Mouse (Mus musculus) left cerebral cortex, postnatal 14 days (tissue): ENCODE measurements around the gene Sbk3. TPM values are rescaled to one million over a fixed set of nuclear protein-coding genes. Genes with fewer than 3 reads are reported as not detected.
A peak's percentile ranks its signal among the peaks of the same experiment; 100 is the strongest.

Source experiments
- DNase-seq, 2 experiments: peaks; one replicate each; pipeline ENCODE4 v3.0.0; 2021 to 2022; ENCODE audit warnings: low spot score in 2 of 2, mixed read lengths in 1 of 2
- intact Hi-C: fragments of 180-260 bp; cut with DNase I; formaldehyde crosslinking; loops from one replicate; pipeline ENCODE4 v1.15.1; 2025
- total RNA-seq, 2 experiments: library from RNA; stranded (reverse); gene quantifications; 2 replicates each; pipeline ENCODE4 v1.2.3; 2021

Gene Sbk3
- total RNA-seq, 2 experiments from 2014 or later = 0.42 to 0.55 TPM

DNA sequence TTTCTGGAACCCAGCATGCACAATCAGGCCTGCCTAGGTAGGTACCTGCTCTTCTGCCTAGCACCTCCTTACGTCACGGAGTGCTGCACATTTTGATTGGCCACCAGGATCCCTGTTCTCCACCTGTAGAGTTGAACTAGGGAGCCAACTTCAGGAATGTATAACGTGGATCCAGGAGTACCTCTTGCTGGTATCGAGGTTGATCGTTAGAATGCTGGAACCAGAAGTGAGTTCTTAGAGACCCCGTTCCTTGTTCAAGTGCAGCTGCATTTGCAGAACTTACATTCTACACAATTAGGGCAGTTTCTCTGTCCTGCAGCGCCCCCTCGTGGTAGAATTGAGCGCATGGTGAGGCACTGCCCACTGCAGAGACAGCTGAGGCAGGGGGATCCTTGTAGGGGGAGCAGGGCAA is 30.9 kb downstream of the Sbk3 start:
- intact Hi-C loops = loop anchor here (5.0 kb wide), 1 partner anchor 107 kb away; no protein-coding TSS in a partner anchor
- peak; percentile 82 to 85 for DNase-seq

DNA sequence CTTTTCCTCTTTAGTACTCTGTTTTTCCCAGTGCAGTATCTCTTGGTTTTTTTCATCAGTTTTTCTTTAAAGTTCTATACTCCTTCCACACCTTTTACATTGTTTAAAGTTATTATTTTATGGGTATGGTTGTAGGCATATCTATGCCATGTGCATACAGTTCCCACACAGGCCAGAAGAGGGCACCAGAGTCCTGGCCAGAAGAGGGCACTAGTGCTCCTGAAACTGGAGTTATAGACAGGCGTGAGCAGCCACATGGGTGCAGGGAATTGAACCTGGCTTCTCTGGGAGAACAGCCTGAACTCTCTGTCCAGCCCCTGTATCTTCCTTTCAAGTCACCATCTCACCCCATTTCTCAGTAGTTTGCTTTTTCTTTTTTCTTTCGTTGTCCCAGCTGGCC is 32.5 kb downstream of the Sbk3 start:
- intact Hi-C loops = no loop called here
- peak in 1 of 2 experiments; percentile 70 for DNase-seq

DNA sequence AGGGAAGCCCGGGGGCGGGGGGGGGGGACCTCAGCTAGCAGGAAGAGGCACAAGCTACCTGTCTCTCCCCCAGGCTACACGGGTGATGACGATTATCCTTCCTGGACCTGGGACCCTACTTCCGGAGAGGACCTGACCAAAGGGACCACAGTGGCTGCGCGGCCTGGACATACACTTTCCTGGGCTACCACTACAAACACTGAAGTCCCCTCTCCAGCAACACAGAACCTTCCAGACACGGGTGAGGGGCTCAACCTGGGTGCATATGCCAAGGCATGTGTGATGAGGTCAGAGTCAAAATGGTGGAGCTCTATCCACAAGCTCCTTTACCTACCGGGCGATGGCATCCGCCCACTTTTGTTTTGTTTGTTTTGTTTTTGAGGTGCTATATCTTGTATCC is 33.6 kb downstream of the Sbk3 start:
- DNase-seq = no peak
- intact Hi-C loops = no loop called here

DNA sequence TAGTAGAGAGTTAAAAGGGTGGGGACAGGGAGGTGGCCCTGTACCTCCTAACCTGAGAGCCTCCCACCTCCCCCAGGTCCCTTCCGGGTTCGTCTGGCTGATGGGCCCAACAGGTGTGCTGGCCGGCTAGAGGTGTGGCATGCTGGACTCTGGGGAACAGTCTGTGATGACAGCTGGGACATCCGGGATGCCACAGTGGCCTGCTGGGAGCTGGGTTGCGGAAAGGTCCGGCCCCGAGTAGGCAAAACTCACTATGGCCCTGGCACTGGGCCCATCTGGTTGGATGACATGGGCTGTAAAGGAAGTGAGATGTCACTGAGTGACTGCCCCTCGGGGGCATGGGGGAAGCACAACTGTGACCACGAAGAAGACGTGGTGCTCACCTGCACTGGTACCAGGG is 34.1 kb downstream of the Sbk3 start:
- DNase-seq = no peak
- intact Hi-C loops = no loop called here

DNA sequence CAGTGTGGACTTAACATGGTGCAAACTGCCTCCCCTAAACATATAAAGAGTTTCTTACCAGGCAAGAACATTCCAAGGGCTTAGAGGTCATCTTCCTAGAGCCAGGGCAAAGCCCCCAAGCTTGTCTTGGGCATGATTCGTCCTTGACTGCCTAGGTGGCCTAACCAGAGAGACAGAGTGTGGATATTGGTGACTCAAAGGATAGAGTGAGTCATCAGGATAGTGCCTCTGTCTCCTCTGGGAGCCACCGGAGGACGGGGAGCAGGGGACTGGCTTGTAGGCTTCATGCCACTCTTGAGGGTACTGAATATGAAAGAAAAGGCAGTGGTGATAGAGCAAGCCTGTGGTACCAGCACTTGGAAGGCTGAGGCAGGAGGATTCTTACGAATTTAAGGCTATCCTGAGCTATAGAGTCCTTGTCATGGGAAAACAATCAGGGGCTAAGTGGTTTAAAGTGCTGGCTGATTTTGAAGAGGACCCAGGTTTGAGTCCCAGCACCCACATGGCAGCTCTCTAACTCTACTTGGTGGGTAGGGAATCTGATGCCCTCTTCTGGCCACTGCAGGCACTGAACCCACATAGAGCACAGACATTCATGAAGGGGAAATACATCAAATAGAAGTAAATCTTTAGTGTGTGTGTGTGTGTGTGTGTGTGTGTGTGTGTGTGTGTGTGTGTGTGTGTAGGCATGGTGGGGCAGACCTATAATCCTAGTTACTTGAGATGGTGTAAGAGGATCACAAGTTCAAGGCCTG is 36.6 kb downstream of the Sbk3 start:
- intact Hi-C loops = no loop called here

DNA sequence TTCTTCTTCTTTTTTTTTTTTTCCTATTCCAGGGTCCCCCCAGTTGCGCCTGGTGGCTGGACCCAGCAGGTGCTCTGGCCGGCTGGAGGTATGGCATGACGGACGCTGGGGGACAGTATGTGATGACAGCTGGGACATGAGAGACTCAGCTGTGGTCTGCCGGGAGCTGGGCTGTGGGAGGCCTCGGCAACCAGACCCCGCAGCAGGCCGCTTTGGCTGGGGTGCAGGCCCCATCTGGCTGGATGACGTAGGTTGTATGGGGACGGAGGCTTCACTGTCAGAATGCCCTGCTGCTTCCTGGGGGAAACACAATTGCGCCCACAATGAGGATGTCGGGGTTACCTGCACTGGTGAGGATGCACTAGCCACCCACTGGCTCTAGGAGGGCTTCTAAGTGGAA is 37.9 kb downstream of the Sbk3 start:
- intact Hi-C loops = no loop called here
- no peak for DNase-seq

More for the DNA sequence above, 36.6 kb downstream of the Sbk3 start:
- DNase-seq = no peak

DNA sequence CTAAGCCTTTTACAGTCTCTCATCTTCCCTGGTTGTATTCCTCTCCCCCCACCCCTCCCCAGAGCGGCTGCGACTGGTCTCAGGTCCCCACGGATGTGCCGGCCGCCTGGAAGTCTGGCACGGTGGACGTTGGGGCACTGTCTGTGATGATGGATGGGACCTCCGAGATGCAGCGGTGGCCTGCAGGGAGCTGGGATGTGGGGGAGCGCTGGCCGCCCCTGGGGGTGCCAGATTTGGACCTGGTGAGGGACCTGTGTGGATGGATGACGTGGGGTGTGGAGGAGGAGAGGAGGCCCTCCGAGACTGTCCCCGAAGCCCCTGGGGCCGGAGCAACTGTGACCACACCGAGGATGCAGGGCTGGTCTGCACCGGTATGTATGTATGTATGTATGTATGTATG is 42.6 kb downstream of the Sbk3 start:
- DNase-seq = no peak
- intact Hi-C loops = no loop called here

- intact Hi-C loops = no loop called here
Measured at GRCm38 (mm10) chr7:4927711-4928110, 43.3 kb downstream of the Sbk3 start.

DNA sequence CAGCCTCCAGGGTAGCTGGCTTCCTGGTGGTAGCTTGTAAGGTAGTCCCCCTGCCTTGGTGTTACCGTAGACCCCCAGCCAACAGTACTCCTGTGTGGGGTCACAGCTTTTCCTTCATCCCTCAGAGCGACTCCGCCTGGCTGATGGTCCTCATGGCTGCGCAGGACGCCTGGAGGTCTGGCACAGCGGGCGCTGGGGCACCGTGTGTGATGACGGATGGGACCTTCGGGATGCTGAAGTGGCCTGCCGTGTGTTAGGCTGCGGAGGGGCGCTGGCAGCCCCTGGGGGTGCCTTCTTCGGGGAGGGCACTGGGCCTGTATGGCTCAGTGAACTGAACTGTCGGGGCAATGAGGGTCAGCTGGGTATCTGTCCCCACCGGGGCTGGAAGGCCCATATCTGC is 44.1 kb downstream of the Sbk3 start:
- intact Hi-C loops = no loop called here
- DNase-seq = no peak

More at GRCm38 (mm10) chr7:4927711-4928110, 43.3 kb downstream of the Sbk3 start:
- DNase-seq = no peak

GRCm38 (mm10) chr7:4925441-4926381 is 45.3 kb downstream of the Sbk3 start, which contains the start of gene Ssc5d:
Ssc5d (plus strand) TSS chr7:4925785.
- peak in 1 of 2 experiments; percentile 45 for DNase-seq
- intact Hi-C loops = no loop called here

GRCm38 (mm10) chr7:4924891-4925301 is 46.1 kb downstream of the Sbk3 start:
- intact Hi-C loops = loop anchor here (5.0 kb wide), 1 partner anchor 83 kb away; the partner anchor contains the start of gene Shisa7
- DNase-seq = peak; percentile 34 to 71

- intact Hi-C loops = loop anchor here (5.0 kb wide), 1 partner anchor 82 kb away; the partner anchor contains the start of gene Shisa7
- DNase-seq = no peak
Measured at GRCm38 (mm10) chr7:4924483-4924882, 46.5 kb downstream of the Sbk3 start.

- intact Hi-C loops = loop anchor here (5.0 kb wide), 1 partner anchor 81 kb away; the partner anchor contains the start of gene Shisa7
- peak; percentile 48 to 67 for DNase-seq
Measured at GRCm38 (mm10) chr7:4923586-4924364, 47.2 kb downstream of the Sbk3 start.

- intact Hi-C loops = loop anchor here (5.0 kb wide), 1 partner anchor 81 kb away; the partner anchor contains the start of gene Shisa7
- DNase-seq = peak; percentile 79 to 84
Measured at GRCm38 (mm10) chr7:4922931-4923565, 47.9 kb downstream of the Sbk3 start.

- intact Hi-C loops = loop anchor here (5.0 kb wide), 1 partner anchor 80 kb away; the partner anchor contains the start of gene Shisa7
- DNase-seq = peak; percentile 88 to 92
Measured at GRCm38 (mm10) chr7:4922508-4922907, 48.5 kb downstream of the Sbk3 start.

DNA sequence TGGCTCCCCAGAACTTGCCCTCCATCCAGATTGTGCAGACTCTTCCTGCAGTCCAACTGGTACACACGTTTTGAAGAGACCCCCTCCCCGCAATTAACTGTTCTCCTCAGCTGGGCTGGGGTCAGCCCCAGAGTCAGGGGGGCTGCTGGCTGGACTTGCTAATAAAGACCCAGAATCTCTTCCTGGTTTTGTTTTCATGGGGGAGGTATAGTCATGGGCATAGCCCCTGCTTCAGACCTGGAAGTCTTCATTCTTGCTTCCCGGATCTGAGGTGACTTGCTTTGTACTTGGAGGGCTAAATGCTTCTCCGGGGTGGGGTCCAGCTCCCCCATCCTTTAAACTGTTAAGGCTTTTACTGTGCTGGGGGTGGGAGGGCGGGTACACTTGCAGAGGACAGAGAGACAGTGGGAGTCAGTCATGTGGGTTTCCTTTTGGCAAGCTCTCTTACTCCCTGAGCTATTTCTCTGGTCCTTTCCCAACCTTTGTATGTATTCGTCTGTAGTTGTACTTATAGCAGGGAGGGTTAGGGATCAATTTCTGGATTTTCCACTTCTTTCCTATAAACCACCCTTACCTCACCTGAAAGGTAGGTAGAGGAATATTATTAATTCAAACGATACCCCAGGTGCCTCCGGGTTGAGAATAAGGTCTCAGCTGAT is 49.0 kb downstream of the Sbk3 start, which contains the start of gene Nat14:
Nat14 (plus strand) TSS at position 205 of the 659 bp plus-strand sequence.
- intact Hi-C loops = loop anchor here (5.0 kb wide), 1 partner anchor 80 kb away; the partner anchor contains the start of gene Shisa7
- no peak for DNase-seq

DNA sequence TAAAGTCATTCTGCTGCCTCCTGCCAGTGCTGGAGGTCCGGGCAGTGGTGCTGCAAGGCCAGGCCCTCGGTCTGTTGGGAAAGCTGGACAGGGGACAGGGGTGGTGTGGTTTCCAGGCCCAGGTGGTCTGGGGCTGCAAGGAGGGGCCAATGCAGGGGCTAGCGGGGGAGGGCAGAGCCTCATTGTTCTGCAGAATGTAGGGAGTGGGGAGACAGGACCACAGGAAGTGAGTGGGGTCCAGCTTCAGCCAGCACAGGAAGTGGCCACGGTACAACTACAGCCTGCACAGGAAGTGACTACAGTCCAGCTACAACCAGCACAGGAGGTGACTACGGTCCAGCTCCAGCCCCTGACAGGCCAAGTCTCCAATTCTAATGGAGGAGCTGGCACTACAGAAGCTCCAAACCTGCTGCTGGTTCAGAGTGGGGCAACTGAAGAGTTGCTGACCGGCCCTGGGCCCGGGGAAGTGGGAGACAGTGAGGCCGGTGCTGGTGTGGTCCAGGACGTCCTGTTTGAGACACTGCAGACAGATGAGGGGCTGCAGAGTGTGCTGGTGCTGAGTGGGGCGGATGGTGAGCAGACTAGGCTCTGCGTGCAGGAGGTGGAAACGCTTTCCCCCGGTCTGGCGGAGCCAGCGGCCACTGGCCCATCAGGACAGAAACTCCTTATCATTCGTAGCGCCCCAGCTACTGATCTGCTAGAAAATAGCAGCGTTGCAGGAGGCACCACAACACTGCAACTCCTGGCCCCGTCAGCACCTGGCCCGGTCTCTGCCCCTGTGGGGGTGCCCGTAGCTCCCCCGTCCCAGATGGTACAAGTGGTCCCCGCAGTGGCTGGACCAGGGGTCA is 49.8 kb downstream of the Sbk3 start:
- no peak for DNase-seq
- intact Hi-C loops = loop anchor here (5.0 kb wide), 1 partner anchor 79 kb away; the partner anchor contains the start of gene Shisa7
